8 mouse cellular contexts compared by ENCODE assay signal in genomic region chr15:30172391-30173281, GRCm38 (mm10). TPM values are rescaled to one million over a fixed set of nuclear protein-coding genes. Genes with fewer than 3 reads are reported as not detected.
DNase-seq lines count a peak whose midpoint lies in the region; ATAC-seq lines count a peak whose summit lies in the region.

TSS of gene Ctnnd2 (plus strand) at chr15:30172593.

- H3K9me3 ChIP-seq in kidney, embryonic 14.5 days (ENCODE audit: control insufficient read depth, low read length), result no peaks in the 10 kb centered on the region
- no peaks in the 10 kb centered on the region for H3K9me3 ChIP-seq in limb, embryonic 13.5 days
- no peaks in the 10 kb centered on the region for H3K9me3 ChIP-seq in midbrain, embryonic 15.5 days

- peak within 1 kb of the TSS; percentile 58 for H3K9ac ChIP-seq in kidney, embryonic 14.5 days (ENCODE audit: low read depth, low read length)
- H3K9ac ChIP-seq in limb, embryonic 13.5 days, result peak within 1 kb of the TSS; percentile 65
- peak within 1 kb of the TSS; percentile 98 for H3K9ac ChIP-seq in midbrain, embryonic 15.5 days

- H3K27ac ChIP-seq in kidney, embryonic 14.5 days (ENCODE audit: low read depth, low read length), result no peak within 1 kb of the TSS
- no peak within 1 kb of the TSS for H3K27ac ChIP-seq in limb, embryonic 13.5 days
- peak within 1 kb of the TSS; percentile 100 for H3K27ac ChIP-seq in midbrain, embryonic 15.5 days

- peak within 1 kb of the TSS; percentile 69 for H3K4me3 ChIP-seq in kidney, embryonic 14.5 days (ENCODE audit: low read length)
- H3K4me3 ChIP-seq in limb, embryonic 13.5 days, result peak within 1 kb of the TSS; percentile 68
- H3K4me3 ChIP-seq in midbrain, embryonic 15.5 days, result peak within 1 kb of the TSS; percentile 97

- peaks cover 7% of the 10 kb centered on the region; the same call in 1 of the 2 replicates for H3K4me1 ChIP-seq in kidney, embryonic 14.5 days (ENCODE audit: control insufficient read depth, insufficient read depth, low read length)
- H3K4me1 ChIP-seq in limb, embryonic 13.5 days, result peaks cover 11% of the 10 kb centered on the region; the same call in 1 of the 2 replicates
- peaks cover 15% of the 10 kb centered on the region for H3K4me1 ChIP-seq in midbrain, embryonic 15.5 days

- DNase-seq in adrenal gland, adult (ENCODE audit: inconsistent age in 2 of 2, low spot score in 1 of 2), result peak; percentile 43 to 74
- DNase-seq in adrenal gland, adult 8-10 months, result no peak
- peak; percentile 85 to 90 for DNase-seq in cerebellum, postnatal 36 days
- DNase-seq in frontal cortex, postnatal 36 days (ENCODE audit: low spot score in 2 of 2), result peak; percentile 85 to 89
- peak; percentile 53 for DNase-seq in testis, postnatal 10 days (ENCODE audit: low spot score)

- H3K4me2 ChIP-seq in kidney, embryonic 14.5 days (replicated peaks; ENCODE audit: low read depth, low read length), result peak within 1 kb of the TSS; percentile 93
- peak within 1 kb of the TSS; percentile 99 for H3K4me2 ChIP-seq in limb, embryonic 13.5 days (replicated peaks)
- peak within 1 kb of the TSS; percentile 58 for H3K4me2 ChIP-seq in midbrain, embryonic 15.5 days

- H3K36me3 ChIP-seq in kidney, embryonic 14.5 days (ENCODE audit: control insufficient read depth, insufficient read depth, low read length), result no peaks in the 10 kb centered on the region
- H3K36me3 ChIP-seq in limb, embryonic 13.5 days, result no peaks in the 10 kb centered on the region
- H3K36me3 ChIP-seq in midbrain, embryonic 15.5 days (replicated peaks), result no peaks in the 10 kb centered on the region

- under 1% methylated on average over 89 of the region's 136 CpGs for whole genome bisulfite sequencing in kidney, embryonic 14.5 days
- WGBS in limb, embryonic 13.5 days, result under 1% methylated on average over 72 of the region's 136 CpGs
- WGBS in midbrain, embryonic 15.5 days, result under 1% methylated on average over 134 of the region's 136 CpGs

- peak; percentile 89 for ATAC-seq in kidney, embryonic 14.5 days (ENCODE audit: low FRiP score, low TSS enrichment)
- peak; percentile 90 for ATAC-seq in limb, embryonic 13.5 days (ENCODE audit: low FRiP score, low read depth)
- ATAC-seq in midbrain, embryonic 15.5 days (replicated peaks), result peak; percentile 93

- peaks cover 31% of the 10 kb centered on the region for H3K27me3 ChIP-seq in kidney, embryonic 14.5 days (ENCODE audit: control insufficient read depth, insufficient read depth, low read length)
- peaks cover 47% of the 10 kb centered on the region for H3K27me3 ChIP-seq in limb, embryonic 13.5 days
- H3K27me3 ChIP-seq in midbrain, embryonic 15.5 days (replicated peaks), result no peaks in the 10 kb centered on the region

RNA-seq across cellular contexts. Expression of gene Ctnnd2, which starts in this region (rescaled TPM):
- 1 to 10 TPM; 5.1 to 8.6 (median 6.4) TPM for total RNA-seq in adrenal gland, adult 8-10 months (2022)
- polyA plus RNA-seq in kidney, embryonic 14.5 days (2014; fragmentation: Nextera tagmentation; extraction: Ambion mirVana), result 4.5 and 4.6 TPM in 2 replicates
- 3.5 and 3.8 TPM in 2 replicates for polyA plus RNA-seq in limb, embryonic 13.5 days (2015; fragmentation: Nextera tagmentation; extraction: Ambion mirVana)
- polyA plus RNA-seq in midbrain, embryonic 15.5 days (2015; fragmentation: Nextera tagmentation; extraction: Ambion mirVana), result 72.2 and 73.2 TPM in 2 replicates

Comparison
In these comparisons a context has a peak if more than half of its experiments do, and no peak if none do; other contexts are left out.
1. RNA of gene Ctnnd2 (polyA plus RNA-seq): 72.2 to 73.2 TPM in midbrain, embryonic 15.5 days; 4.5 to 4.6 TPM in kidney, embryonic 14.5 days and 3.5 to 3.8 TPM in limb, embryonic 13.5 days; every median in the first group is over 10 times any median in the second.
2. Peak in every context shown above with its lines, with median percentiles within 50 percentile points of each other: ATAC-seq, H3K4me2 ChIP-seq, H3K4me3 ChIP-seq and H3K9ac ChIP-seq.